Mouse (Mus musculus) CH12.LX (cell line): ENCODE data around the gene Slc43a1. TPM values are rescaled to one million over a fixed set of nuclear protein-coding genes. Genes with fewer than 3 reads are reported as not detected.
A peak's percentile ranks its signal among the peaks of the same experiment; 100 is the strongest.
"Not testable (repeated sequence)": the region's sequence is repeated elsewhere in the genome, so short reads cannot be mapped to it uniquely, and the experiment has no call there.

Experiments
- DNase-seq: peaks from one replicate; pipeline ENCODE4 v3.0.0-alpha.2; 2013; ENCODE audit errors: extremely low read depth
- H3K27ac ChIP-seq: 2 replicates; pipeline ENCODE4 v1.5.1; 2012; ENCODE audit warnings: low read depth, mild to moderate bottlenecking, control low read depth, moderate library complexity; ENCODE audit not compliant: insufficient read depth
- H3K27me3 ChIP-seq: replicated peaks from 2 replicates; pipeline ENCODE3; 2012; ENCODE audit warnings: inconsistent platforms
- H3K36me3 ChIP-seq, 2 experiments: replicated peaks in 1 of 2; 2 replicates each; pipeline versions ENCODE3 to v1.6.1; 2012; ENCODE audit warnings: inconsistent platforms in 1 of 2, low read length in 1 of 2, mild to moderate bottlenecking in 1 of 2, mixed read lengths in 1 of 2, moderate library complexity in 1 of 2; ENCODE audit not compliant: control insufficient read depth in 1 of 2, insufficient read depth in 1 of 2
- H3K4me1 ChIP-seq, 2 experiments: 2 replicates each; pipeline ENCODE4 v1.6.1; 2012; ENCODE audit warnings: inconsistent platforms in 1 of 2, moderate library complexity in 1 of 2; ENCODE audit not compliant: insufficient read depth in 2 of 2, control insufficient read depth in 1 of 2
- H3K4me2 ChIP-seq: 2 replicates; pipeline ENCODE4 v1.6.1; 2012; ENCODE audit warnings: low read depth, mild to moderate bottlenecking, control low read depth; ENCODE audit not compliant: poor library complexity, insufficient read depth, severe bottlenecking
- H3K4me3 ChIP-seq, 3 experiments: fragments of 150-350 bp in 1 of 3; sonication (generic) in 1 of 3; replicated peaks in 1 of 3; 2 replicates each; pipeline versions ENCODE3 to v1.5.1; 2011 to 2012; ENCODE audit warnings: low read depth in 2 of 3, low read length in 2 of 3, mild to moderate bottlenecking in 2 of 3, moderate library complexity in 2 of 3, control low read depth in 1 of 3, improper control_type of control experiment in 1 of 3, inconsistent platforms in 1 of 3, mixed read lengths in 1 of 3; ENCODE audit not compliant: poor library complexity in 1 of 3
- H3K79me2 ChIP-seq: replicated peaks from 2 replicates; pipeline ENCODE4 v1.6.1; 2012; ENCODE audit warnings: mild to moderate bottlenecking, moderate library complexity; ENCODE audit not compliant: control insufficient read depth, poor library complexity, insufficient read depth, severe bottlenecking; ENCODE audit errors: extremely low read depth
- H3K9ac ChIP-seq: 2 replicates; pipeline ENCODE4 v1.6.1; 2012; ENCODE audit warnings: low read depth, mild to moderate bottlenecking, control low read depth, moderate library complexity; ENCODE audit not compliant: insufficient read depth
- H3K9me3 ChIP-seq: replicated peaks from 2 replicates; pipeline ENCODE3; 2012; ENCODE audit warnings: low read length, inconsistent platforms, mixed read lengths
- E2F4 ChIP-seq: IDR thresholded peaks from 2 replicates; pipeline ENCODE4 v1.6.1; 2011; ENCODE audit warnings: low read depth, low read length, improper control_type of control experiment; ENCODE audit not compliant: insufficient replicate concordance
- EP300 ChIP-seq: IDR thresholded peaks from 2 replicates; pipeline ENCODE4 v1.6.1; 2011; ENCODE audit warnings: low read length, improper control_type of control experiment
- ETS1 ChIP-seq: conservative IDR thresholded peaks from 2 replicates; pipeline ENCODE4 v1.6.1; 2012; ENCODE audit warnings: low read depth, mild to moderate bottlenecking, inconsistent platforms, low read length, improper control_type of control experiment, moderate library complexity
- HCFC1 ChIP-seq: IDR thresholded peaks from 2 replicates; pipeline ENCODE4 v1.6.1; 2012; ENCODE audit warnings: low read depth, mild to moderate bottlenecking, inconsistent platforms, low read length, improper control_type of control experiment
- IRF4 ChIP-seq: IDR thresholded peaks from 2 replicates; pipeline ENCODE4 v1.6.1; 2014; ENCODE audit warnings: low read depth, mild to moderate bottlenecking, inconsistent platforms, low read length, improper control_type of control experiment
- JUND ChIP-seq: conservative IDR thresholded peaks from 2 replicates; pipeline ENCODE4 v1.6.1; 2011; ENCODE audit warnings: low read depth, low read length, improper control_type of control experiment
- KAT2A ChIP-seq: IDR thresholded peaks from 2 replicates; pipeline ENCODE4 v1.6.1; 2012; ENCODE audit warnings: low read length, improper control_type of control experiment, inconsistent platforms; ENCODE audit not compliant: insufficient replicate concordance
- MYC ChIP-seq: IDR thresholded peaks from 2 replicates; pipeline ENCODE4 v1.6.1; 2011; ENCODE audit warnings: low read depth, mild to moderate bottlenecking, improper control_type of control experiment, low read length
- NELFE ChIP-seq: IDR thresholded peaks from 2 replicates; pipeline ENCODE4 v1.6.1; 2011; ENCODE audit warnings: low read depth, low read length, improper control_type of control experiment
- NRF1 ChIP-seq: IDR thresholded peaks from 2 replicates; pipeline ENCODE4 v1.6.1; 2014; ENCODE audit warnings: low read depth, mild to moderate bottlenecking, inconsistent platforms, low read length, improper control_type of control experiment, moderate library complexity
- POLR2AphosphoS2 ChIP-seq: IDR thresholded peaks from 2 replicates; pipeline ENCODE4 v1.6.1; 2011; ENCODE audit warnings: low read depth, low read length, improper control_type of control experiment
- RAD21 ChIP-seq: IDR thresholded peaks from 2 replicates; pipeline ENCODE4 v1.6.1; 2011; ENCODE audit warnings: low read depth, mild to moderate bottlenecking, low read length, improper control_type of control experiment, moderate library complexity
- SMC3 ChIP-seq: IDR thresholded peaks from 2 replicates; pipeline ENCODE4 v1.6.1; 2011; ENCODE audit warnings: low read depth, low read length, improper control_type of control experiment
- ZKSCAN1 ChIP-seq: IDR thresholded peaks from 2 replicates; pipeline ENCODE4 v1.6.1; 2012; ENCODE audit warnings: low read depth, inconsistent platforms, low read length, improper control_type of control experiment, borderline replicate concordance
- ZMIZ1 ChIP-seq: IDR thresholded peaks from 2 replicates; pipeline ENCODE4 v1.6.1; 2012; ENCODE audit warnings: low read depth, mild to moderate bottlenecking, inconsistent platforms, low read length, improper control_type of control experiment
- dilution Hi-C: fragments of 300-500 bp; cut with MboI; formaldehyde crosslinking; loops from 2 replicates; pipeline ENCODE4 v1.14.3; 2020; ENCODE audit warnings: low sequenced_read_pairs; ENCODE audit not compliant: extremely low pct_unique_long_range_greater_than_20kb, extremely low pct_ligation_motif_present
- in situ Hi-C: fragments of 300-500 bp; cut with MboI; formaldehyde crosslinking; loops from 3 replicates; pipeline ENCODE4 v1.14.3; 2019; ENCODE audit warnings: low sequenced_read_pairs, low pct_ligation_motif_present, low pct_unique_long_range_greater_than_20kb, mixed read lengths
- polyA plus RNA-seq: library from polyadenylated mRNA; unstranded; fragments of >175 nt; gene quantifications from 2 replicates; pipeline ENCODE4 v1.2.1, GENCODE M21; 2012; ENCODE audit warnings: low read depth; ENCODE audit not compliant: insufficient read length
- total RNA-seq, 2 experiments: library from RNA; depleted of rRNA; stranded (reverse); fragments of 300-350 nt in 1 of 2; fragments of >200 nt in 1 of 2; gene quantifications; 2 replicates each; pipeline ENCODE4 v1.2.3; 2012 to 2014

Slc43a1 gene
- total and polyA plus RNA-seq, 3 experiments, result 0.19 to 5.0 (median 0.30) TPM

GRCm38 (mm10) chr2:84893359-84893758, 54.7 kb downstream of the Slc43a1 start:
- TF ChIP-seq E2F4, result no peak
- no peak for TF ChIP-seq ZMIZ1
- TF ChIP-seq ZKSCAN1, result no peak
- TF ChIP-seq MYC, result no peak
- TF ChIP-seq IRF4, result no peak
- TF ChIP-seq NRF1, result no peak
- TF ChIP-seq EP300, result no peak
- no peak for TF ChIP-seq RAD21
- TF ChIP-seq NELFE, result no peak
- TF ChIP-seq POLR2AphosphoS2, result no peak
- no peak for TF ChIP-seq KAT2A
- no peak for TF ChIP-seq HCFC1
- no peak for TF ChIP-seq ETS1
- Histone ChIP-seq H3K9ac (no peak overlapping the region), H3K36me3 (no peaks in the 10 kb centered on the region), H3K27ac (no peak overlapping the region), H3K4me1 (peaks cover 0 to 12% of the 10 kb centered on the region in 2 experiments; a peak in 2 of 4 replicates), H3K27me3 (peaks cover 13% of the 10 kb centered on the region), H3K79me2 (no peaks in the 10 kb centered on the region), H3K9me3 (no peaks in the 10 kb centered on the region), H3K4me2 (no peak overlapping the region), H3K4me3 (no peak overlapping the region)
- in situ Hi-C loops, result loop anchor here (25.0 kb wide), 1 partner anchor 344 kb away; no protein-coding TSS in a partner anchor
- no peak for DNase-seq
- dilution Hi-C loops, result no loop called here

DNA sequence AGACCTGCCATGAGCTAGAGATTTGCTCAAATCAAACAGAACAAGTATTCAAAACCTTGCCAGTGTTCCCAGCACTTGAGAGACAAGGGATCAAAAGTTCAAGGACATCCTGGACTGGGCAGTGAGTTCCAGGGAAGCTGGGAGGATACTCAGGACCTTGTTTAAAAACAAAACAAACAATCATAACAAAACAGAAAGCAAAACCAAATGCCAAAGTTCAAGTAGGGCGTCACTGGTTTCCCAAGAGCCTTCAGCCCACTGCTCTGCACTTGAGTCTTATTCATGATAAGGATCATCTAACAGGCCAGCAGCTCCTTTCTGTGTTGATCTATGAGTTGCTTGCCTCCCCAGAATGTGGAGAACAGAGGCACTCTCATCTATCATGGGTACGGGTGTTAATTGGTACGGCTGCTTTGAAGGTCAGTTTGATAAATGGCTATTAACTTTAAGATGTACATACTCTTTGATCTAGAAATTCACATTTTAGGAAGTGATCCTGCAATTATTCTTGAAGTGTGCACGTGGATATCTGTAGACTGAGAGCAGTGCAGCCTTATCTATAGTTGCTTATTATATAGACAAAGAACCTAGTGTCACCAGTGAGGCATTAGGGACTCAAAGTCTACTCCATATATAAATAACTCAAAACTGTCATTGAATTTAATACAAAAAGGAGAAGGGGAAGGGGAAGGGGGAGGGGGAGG, 57.0 kb downstream of the Slc43a1 start:
- dilution Hi-C loops (no loop called here), in situ Hi-C loops (loop anchor here (25.0 kb wide), 1 partner anchor 342 kb away; no protein-coding TSS in a partner anchor)
- Histone ChIP-seq H3K36me3 (no peaks in the 10 kb centered on the region), H3K79me2 (no peaks in the 10 kb centered on the region), H3K4me2 (peak overlapping the region; percentile 41; the same call in 1 of the 2 replicates), H3K4me3 (no peak overlapping the region), H3K27me3 (peaks cover 8% of the 10 kb centered on the region), H3K27ac (no peak overlapping the region), H3K4me1 (0 out of 4 replicates have a peak, but pooled peaks cover 0 to 2% of the 10 kb centered on the region in 2 experiments), H3K9me3 (no peaks in the 10 kb centered on the region), H3K9ac (no peak overlapping the region)
- no peak for DNase-seq
- peak; percentile 50 for TF ChIP-seq HCFC1
- TF ChIP-seq JUND, result 0 out of 2 replicates have a peak, but pooled peaks have one; percentile 15
- TF ChIP-seq SMC3, result no peak
- TF ChIP-seq IRF4, result peak; percentile 31; the same call in 1 of the 2 replicates
- TF ChIP-seq, all 38 proteins: peak for 3

- H3K9me3 ChIP-seq, H3K4me2 ChIP-seq, H3K27ac ChIP-seq, dilution Hi-C loops, H3K4me1 ChIP-seq, H3K27me3 ChIP-seq, DNase-seq, H3K36me3 ChIP-seq, H3K79me2 ChIP-seq, H3K4me3 ChIP-seq, H3K9ac ChIP-seq: not testable (repeated sequence)
- in situ Hi-C loops, result loop anchor here (25.0 kb wide), 1 partner anchor 341 kb away; no protein-coding TSS in a partner anchor
These were observed 58.0 kb downstream of the Slc43a1 start for GRCm38 (mm10) chr2:84896686-84897085.
